Mouse (Mus musculus) olfactory bulb, adult 2 months (tissue): ENCODE measurements at regions not wholly inside any gene's neighbourhood (a gene's known extent, or its start where the extent isn't known, plus 50 kb on each side); places are given as distances from the start of the nearest gene placed in this dataset.

Experiments used
- CTCF ChIP-seq: fragments of 200-500 bp; IDR thresholded peaks from 2 replicates; pipeline ENCODE4 v1.5.1; 2012; ENCODE audit warnings: low read depth, mild to moderate bottlenecking, low read length, moderate library complexity; ENCODE audit not compliant: insufficient read depth
- POLR2A ChIP-seq: fragments of 200-500 bp; IDR thresholded peaks from 2 replicates; pipeline ENCODE4 v1.6.1; 2012; ENCODE audit warnings: mild to moderate bottlenecking, low read depth, low read length, moderate library complexity; ENCODE audit not compliant: insufficient read depth

DNA sequence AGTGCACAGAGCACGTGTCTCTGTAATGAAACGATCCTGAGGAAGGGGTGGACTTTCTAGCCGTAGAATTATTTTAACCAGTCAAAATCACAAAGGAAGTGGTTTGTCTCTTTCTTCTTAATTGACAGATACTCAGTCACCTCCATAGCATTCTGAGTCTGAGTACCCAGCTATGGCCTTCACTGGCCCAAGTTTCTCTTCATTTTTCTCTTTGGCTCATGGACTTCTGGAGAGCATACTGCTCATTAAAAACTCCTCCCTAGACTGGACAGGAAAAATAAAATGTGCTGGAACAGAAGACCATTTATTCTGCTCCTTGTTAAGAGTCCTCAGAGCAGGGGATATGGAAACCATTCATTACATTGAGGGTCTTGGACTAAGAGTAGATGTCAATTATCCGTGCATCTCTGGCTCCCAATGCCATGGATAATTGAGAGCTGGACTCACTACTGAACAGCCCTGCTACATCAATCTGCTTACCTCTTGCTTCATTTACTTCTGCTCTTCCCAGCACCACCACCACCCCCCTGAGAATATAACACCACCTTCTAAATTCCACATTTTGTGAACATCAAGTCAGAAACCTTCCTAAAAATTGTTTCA, 287.5 kb upstream of the Intu start:
- TF ChIP-seq CTCF = no peak
- no peak for TF ChIP-seq POLR2A
